Mouse (Mus musculus) myocyte (in vitro differentiated cells): ENCODE results near the gene Mc1r. TPM values are rescaled to one million over a fixed set of nuclear protein-coding genes. Genes with fewer than 3 reads are reported as not detected.

Source experiments
- H3K27me3 ChIP-seq: one replicate; pipeline ENCODE4 v1.6.1; 2011; ENCODE audit not compliant: control insufficient read depth, insufficient read depth, insufficient read length
- H3K36me3 ChIP-seq: one replicate; pipeline ENCODE4 v1.6.1; 2011; ENCODE audit not compliant: control insufficient read depth, insufficient read depth
- H3K4me2 ChIP-seq: one replicate; pipeline ENCODE4 v1.6.1; 2011; ENCODE audit warnings: low read depth, control low read depth
- H3K4me3 ChIP-seq: one replicate; pipeline ENCODE4 v1.5.1; 2011; ENCODE audit warnings: mild to moderate bottlenecking, control low read depth, moderate library complexity
- H3K79me2 ChIP-seq: one replicate; pipeline ENCODE4 v1.6.1; 2011; ENCODE audit not compliant: control insufficient read depth, insufficient read depth
- H3ac ChIP-seq: one replicate; pipeline ENCODE4 v1.6.1; 2011; ENCODE audit not compliant: control insufficient read depth, insufficient read length
- CEBPB ChIP-seq: IDR thresholded peaks from 2 replicates; pipeline ENCODE4 v1.6.1; 2011; ENCODE audit warnings: mild to moderate bottlenecking, moderate library complexity; ENCODE audit not compliant: poor library complexity, insufficient read depth, severe bottlenecking
- E2F4 ChIP-seq: IDR thresholded peaks from one replicate; pipeline ENCODE4 v1.6.1; 2011; ENCODE audit warnings: mild to moderate bottlenecking, control low read depth, moderate library complexity; ENCODE audit not compliant: insufficient read depth
- MAX ChIP-seq: IDR thresholded peaks from one replicate; pipeline ENCODE4 v1.6.1; 2011; ENCODE audit warnings: low read depth, mild to moderate bottlenecking, control low read depth
- MYOD1 ChIP-seq, 3 experiments: IDR thresholded peaks; one replicate each; pipeline ENCODE4 v1.6.1; 2011; ENCODE audit warnings: control low read depth in 2 of 3, low read depth in 2 of 3, mild to moderate bottlenecking in 2 of 3, moderate library complexity in 1 of 3; ENCODE audit not compliant: insufficient read length in 2 of 3, control insufficient read depth in 1 of 3
- MYOG ChIP-seq, 3 experiments: IDR thresholded peaks; one replicate each; pipeline ENCODE4 v1.6.1; 2011; ENCODE audit warnings: control low read depth in 2 of 3, low read depth in 2 of 3, mild to moderate bottlenecking in 2 of 3; ENCODE audit not compliant: insufficient read length in 2 of 3, control insufficient read depth in 1 of 3, insufficient read depth in 1 of 3
- POLR2A ChIP-seq: IDR thresholded peaks from one replicate; pipeline ENCODE4 v1.6.1; 2011; ENCODE audit warnings: low read depth, mild to moderate bottlenecking, control low read depth, moderate library complexity; ENCODE audit not compliant: insufficient read length
- POLR2AphosphoS2 ChIP-seq: IDR thresholded peaks from one replicate; pipeline ENCODE4 v1.6.1; 2011; ENCODE audit warnings: low read depth, control low read depth; ENCODE audit not compliant: insufficient read length
- REST ChIP-seq: IDR thresholded peaks from one replicate; pipeline ENCODE4 v1.6.1; 2011; ENCODE audit warnings: mild to moderate bottlenecking, control low read depth, moderate library complexity; ENCODE audit not compliant: insufficient read depth, insufficient read length
- SRF ChIP-seq: IDR thresholded peaks from one replicate; pipeline ENCODE4 v1.6.1; 2011; ENCODE audit warnings: low read depth; ENCODE audit not compliant: control insufficient read depth, insufficient read length
- TCF12 ChIP-seq: IDR thresholded peaks from one replicate; pipeline ENCODE4 v1.6.1; 2011; ENCODE audit warnings: mild to moderate bottlenecking, control low read depth; ENCODE audit not compliant: poor library complexity, insufficient read depth, severe bottlenecking
- TCF3 ChIP-seq: IDR thresholded peaks from one replicate; pipeline ENCODE4 v1.6.1; 2011; ENCODE audit warnings: low read depth, control low read depth; ENCODE audit not compliant: insufficient read length
- USF1 ChIP-seq: IDR thresholded peaks from one replicate; pipeline ENCODE4 v1.6.1; 2011; ENCODE audit warnings: low read depth, mild to moderate bottlenecking, control low read depth, moderate library complexity
- polyA plus RNA-seq: library from polyadenylated mRNA; unstranded; fragments of >200 nt; fragmentation: generic; extraction: Trizol; gene quantifications from one replicate; pipeline ENCODE4 v1.2.1, GENCODE M21; 2012; ENCODE audit warnings: missing spikeins

Mc1r gene
- polyA plus RNA-seq, 1 experiment: 0.02 TPM

DNA sequence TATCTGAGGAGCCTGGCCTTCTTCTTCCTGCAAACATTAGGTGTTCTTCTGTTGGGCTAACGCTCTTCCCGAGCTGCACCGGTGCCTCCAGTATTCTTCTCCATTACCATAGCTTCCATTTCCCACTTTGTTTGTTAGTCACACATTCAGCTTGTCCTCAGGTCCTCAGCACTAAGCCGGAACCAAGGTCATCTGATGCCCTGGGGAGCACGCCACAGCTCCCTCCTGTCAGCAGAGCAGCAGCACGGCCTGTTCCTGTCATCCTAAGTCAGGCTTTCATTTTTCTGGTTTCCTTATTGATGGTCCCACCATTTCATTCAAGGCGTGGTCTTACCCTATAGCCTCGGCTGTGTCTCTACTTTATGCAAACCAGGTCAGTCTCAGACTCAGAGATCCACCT, 19.1 kb upstream of the Mc1r start:
- no peak overlapping the region for H3K4me2 ChIP-seq
- H3K36me3 ChIP-seq: peaks cover 56% of the 10 kb centered on the region
- H3K79me2 ChIP-seq: no peaks in the 10 kb centered on the region
- H3K27me3 ChIP-seq: no peaks in the 10 kb centered on the region
- H3K4me3 ChIP-seq: no peak overlapping the region
- TF ChIP-seq POLR2AphosphoS2 (no peak), TCF12 (no peak), E2F4 (no peak), POLR2A (no peak), MYOD1 (IDR thresholded peaks at IDR 0.05; ENCODE audit: control insufficient read depth in 1 of 3, insufficient read length in 2 of 3, low read depth in 2 of 3) (no peak), TCF3 (no peak), REST (no peak), CEBPB (no peak), MYOG (IDR thresholded peaks at IDR 0.05; ENCODE audit: control insufficient read depth in 1 of 3, insufficient read depth in 1 of 3, insufficient read length in 2 of 3, low read depth in 2 of 3) (no peak), USF1 (no peak), MAX (no peak), SRF (no peak)
- no peak overlapping the region for H3ac ChIP-seq

GRCm38 (mm10) chr8:123389026-123389425, 17.9 kb upstream of the Mc1r start:
- no peak overlapping the region for H3ac ChIP-seq
- H3K36me3 ChIP-seq: peaks cover 56% of the 10 kb centered on the region
- no peak overlapping the region for H3K4me2 ChIP-seq
- no peak overlapping the region for H3K4me3 ChIP-seq
- H3K79me2 ChIP-seq: no peaks in the 10 kb centered on the region
- TF ChIP-seq E2F4: no peak
- no peak for TF ChIP-seq MAX
- no peak for TF ChIP-seq POLR2A
- no peak for TF ChIP-seq TCF12
- no peak for TF ChIP-seq SRF
- no peak for TF ChIP-seq MYOG (IDR thresholded peaks at IDR 0.05; ENCODE audit: control insufficient read depth in 1 of 3, insufficient read depth in 1 of 3, insufficient read length in 2 of 3, low read depth in 2 of 3)
- no peak for TF ChIP-seq REST
- TF ChIP-seq MYOD1 (IDR thresholded peaks at IDR 0.05; ENCODE audit: control insufficient read depth in 1 of 3, insufficient read length in 2 of 3, low read depth in 2 of 3): no peak
- no peak for TF ChIP-seq TCF3
- TF ChIP-seq CEBPB: no peak
- TF ChIP-seq USF1: no peak
- TF ChIP-seq POLR2AphosphoS2: no peak
- no peaks in the 10 kb centered on the region for H3K27me3 ChIP-seq

DNA sequence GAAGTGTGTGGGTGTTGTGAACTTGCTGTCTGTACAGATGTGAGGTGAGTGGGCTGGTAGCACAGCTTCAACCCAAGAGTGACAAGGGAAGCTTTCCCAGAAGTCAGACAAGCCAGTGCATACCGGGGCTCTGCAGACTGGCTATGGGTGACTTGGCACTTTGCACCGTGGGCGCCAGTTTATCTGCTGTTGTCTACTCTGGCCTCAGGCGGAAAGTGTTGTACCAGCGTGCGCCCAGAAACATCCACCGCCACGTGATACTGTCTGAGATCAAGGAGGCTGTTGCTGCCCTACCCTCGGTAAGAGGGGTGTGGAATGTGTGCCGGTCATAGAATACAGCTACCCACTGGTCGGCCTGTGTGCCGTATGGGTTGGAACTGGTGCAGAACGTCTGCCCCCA, 8.6 kb upstream of the Mc1r start:
- H3K4me3 ChIP-seq: no peak overlapping the region
- H3K27me3 ChIP-seq: no peaks in the 10 kb centered on the region
- no peak overlapping the region for H3ac ChIP-seq
- peaks cover 29% of the 10 kb centered on the region for H3K36me3 ChIP-seq
- H3K79me2 ChIP-seq: no peaks in the 10 kb centered on the region
- TF ChIP-seq SRF (no peak), MYOD1 (IDR thresholded peaks at IDR 0.05; ENCODE audit: control insufficient read depth in 1 of 3, insufficient read length in 2 of 3, low read depth in 2 of 3) (no peak), TCF12 (no peak), MAX (no peak), TCF3 (no peak), REST (no peak), CEBPB (no peak), POLR2AphosphoS2 (no peak), MYOG (IDR thresholded peaks at IDR 0.05; ENCODE audit: control insufficient read depth in 1 of 3, insufficient read depth in 1 of 3, insufficient read length in 2 of 3, low read depth in 2 of 3) (no peak), POLR2A (no peak)
- H3K4me2 ChIP-seq: no peak overlapping the region

DNA sequence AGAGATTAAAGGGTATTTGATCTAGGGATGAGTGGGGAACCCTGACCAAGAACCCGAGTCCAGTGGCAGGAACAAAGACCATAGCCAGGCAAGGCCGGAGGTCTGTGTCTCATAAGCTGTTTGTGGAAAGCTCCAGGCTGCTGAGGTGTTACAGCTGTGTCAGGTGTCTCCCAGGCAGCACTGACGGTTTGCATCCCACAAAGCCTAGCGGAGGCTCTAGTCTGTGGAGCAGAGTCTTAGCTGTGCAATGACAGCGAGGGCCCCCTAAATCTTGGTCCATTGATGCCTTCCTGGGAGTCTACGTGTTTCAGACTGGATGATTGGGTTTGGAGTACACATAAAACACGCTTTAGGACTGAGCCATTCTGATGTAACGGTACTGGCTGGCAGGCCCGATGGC, 5.0 kb upstream of the Mc1r start:
- no peak overlapping the region for H3K4me2 ChIP-seq
- H3K79me2 ChIP-seq: no peaks in the 10 kb centered on the region

GRCm38 (mm10) chr8:123402730-123403326, 4.1 kb upstream of the Mc1r start:
- Histone ChIP-seq H3K79me2 (no peaks in the 10 kb centered on the region), H3K4me2 (no peak overlapping the region), H3K36me3 (peaks cover 12% of the 10 kb centered on the region), H3ac (no peak overlapping the region), H3K27me3 (no peaks in the 10 kb centered on the region), H3K4me3 (no peak overlapping the region)
- peak; percentile 40 for TF ChIP-seq POLR2AphosphoS2
- no peak for TF ChIP-seq TCF12

More for the DNA sequence above, 5.0 kb upstream of the Mc1r start:
- Histone ChIP-seq H3K4me3 (no peak overlapping the region), H3K36me3 (peaks cover 15% of the 10 kb centered on the region), H3ac (no peak overlapping the region), H3K27me3 (no peaks in the 10 kb centered on the region)
- TF ChIP-seq MYOG (IDR thresholded peaks at IDR 0.05; ENCODE audit: control insufficient read depth in 1 of 3, insufficient read depth in 1 of 3, insufficient read length in 2 of 3, low read depth in 2 of 3): no peak
- TF ChIP-seq USF1: no peak
- no peak for TF ChIP-seq SRF
- no peak for TF ChIP-seq POLR2AphosphoS2
- TF ChIP-seq MAX: no peak
- TF ChIP-seq CEBPB: no peak
- TF ChIP-seq TCF3: no peak
- TF ChIP-seq REST: no peak
- TF ChIP-seq TCF12: no peak
